Mouse (Mus musculus): Measurements from ENCODE around the gene Eif4enif1. TPM values are rescaled to one million over a fixed set of nuclear protein-coding genes. Genes with fewer than 3 reads are reported as not detected.
"Not testable (repeated sequence)": the region's sequence is repeated elsewhere in the genome, so short reads cannot be mapped to it uniquely, and the experiment has no call there.

Gene Eif4enif1
- polyA plus RNA-seq, 1 experiment from 2014 or later, result 61.3 TPM

DNA sequence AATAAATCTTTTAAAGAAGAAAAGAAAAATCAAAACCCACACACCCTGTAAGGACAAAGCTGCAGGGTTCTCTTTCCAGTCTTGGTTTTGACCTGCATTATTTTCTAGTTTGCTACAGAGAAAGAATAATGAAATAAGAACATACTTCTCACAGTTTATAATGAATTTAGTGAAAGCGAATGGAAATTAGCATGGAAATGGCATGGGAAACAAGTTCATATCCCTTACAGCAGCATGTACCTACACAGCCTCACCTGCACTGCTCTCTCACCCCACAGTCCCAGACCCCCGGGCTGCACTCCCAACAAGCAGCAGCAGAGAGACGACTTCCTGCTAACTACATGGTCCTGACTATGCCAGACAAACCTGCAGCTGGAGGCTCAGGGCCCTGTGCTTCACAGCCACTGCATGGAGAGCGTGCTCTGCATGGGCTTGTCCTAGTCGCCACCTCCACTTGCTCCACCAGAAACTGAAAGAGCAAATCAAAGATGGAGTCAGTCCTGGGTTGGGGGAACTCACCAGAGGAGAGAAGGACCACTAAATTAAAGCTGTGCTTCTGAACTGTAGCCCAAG lies 36.9 kb upstream of the Eif4enif1 start:
- not testable (repeated sequence) for H3K4me2 ChIP-seq
- WGBS, result 88% methylated on average over 3 of the region's 5 CpGs

DNA sequence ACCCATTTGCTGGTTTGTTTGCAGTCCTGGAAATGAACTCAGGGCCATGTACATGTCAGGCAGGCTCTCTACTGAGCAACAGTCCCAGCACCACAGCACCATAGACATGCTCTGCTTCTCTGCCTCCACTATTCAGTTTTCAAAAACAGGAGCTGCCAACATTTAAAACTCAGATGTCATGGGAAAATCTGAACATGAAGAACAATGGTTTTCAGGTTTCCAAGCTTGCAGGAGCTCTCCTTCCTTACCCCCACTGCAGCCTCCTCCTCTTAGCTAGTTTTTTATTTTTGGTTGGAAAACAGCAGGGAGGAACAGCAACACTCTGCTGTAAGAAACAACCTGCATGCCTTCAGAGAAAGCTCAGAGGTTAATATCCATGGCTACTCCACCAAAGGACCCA lies 35.9 kb upstream of the Eif4enif1 start:
- not testable (repeated sequence) for H3K4me3 ChIP-seq (ENCODE audit: low read depth, low read length); H3K36me3 ChIP-seq (ENCODE audit: control insufficient read depth, insufficient read depth, low read length); DNase-seq (ENCODE audit: low spot score); H3K9ac ChIP-seq (ENCODE audit: low read depth, low read length); H3K27ac ChIP-seq (ENCODE audit: low read depth, low read length); H3K9me3 ChIP-seq (ENCODE audit: control insufficient read depth, low read length); ATAC-seq (replicated peaks; ENCODE audit: low FRiP score); H3K4me2 ChIP-seq; H3K4me1 ChIP-seq (replicated peaks; ENCODE audit: control insufficient read depth, insufficient read depth, low read length); H3K27me3 ChIP-seq (replicated peaks; ENCODE audit: control insufficient read depth, insufficient read depth, low read length)

More for the DNA sequence above, 36.9 kb upstream of the Eif4enif1 start:
- DNase-seq (ENCODE audit: low spot score); H3K27ac ChIP-seq (ENCODE audit: low read depth, low read length); H3K4me3 ChIP-seq (ENCODE audit: low read depth, low read length); H3K27me3 ChIP-seq (replicated peaks; ENCODE audit: control insufficient read depth, insufficient read depth, low read length); H3K36me3 ChIP-seq (ENCODE audit: control insufficient read depth, insufficient read depth, low read length); H3K4me1 ChIP-seq (replicated peaks; ENCODE audit: control insufficient read depth, insufficient read depth, low read length); H3K9ac ChIP-seq (ENCODE audit: low read depth, low read length); H3K9me3 ChIP-seq (ENCODE audit: control insufficient read depth, low read length): not testable (repeated sequence)
- ATAC-seq (replicated peaks; ENCODE audit: low FRiP score), result peak; percentile 27

DNA sequence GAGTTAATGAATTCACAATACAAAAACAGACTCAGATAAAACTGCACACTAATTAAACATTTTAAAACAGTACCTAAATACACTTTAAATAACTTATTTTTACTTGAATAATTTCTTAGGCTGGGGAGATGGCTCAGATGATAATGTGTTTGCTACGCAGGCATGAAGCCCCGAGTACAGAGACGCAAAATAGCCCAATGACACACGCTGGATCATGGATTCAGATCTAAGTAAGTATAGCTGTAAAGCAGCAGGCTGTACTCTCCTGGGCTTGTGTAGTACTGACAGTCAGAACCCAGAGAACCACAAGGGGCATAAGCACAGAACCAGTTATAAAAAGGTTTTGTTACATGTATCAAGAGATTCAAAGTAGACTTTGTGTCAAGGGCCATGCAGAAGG lies 35.1 kb upstream of the Eif4enif1 start:
- not testable (repeated sequence) for H3K4me3 ChIP-seq (ENCODE audit: low read depth, low read length); H3K9me3 ChIP-seq (ENCODE audit: control insufficient read depth, low read length); H3K9ac ChIP-seq (ENCODE audit: low read depth, low read length); H3K27ac ChIP-seq (ENCODE audit: low read depth, low read length); H3K36me3 ChIP-seq (ENCODE audit: control insufficient read depth, insufficient read depth, low read length); H3K4me2 ChIP-seq; H3K4me1 ChIP-seq (replicated peaks; ENCODE audit: control insufficient read depth, insufficient read depth, low read length); ATAC-seq (replicated peaks; ENCODE audit: low FRiP score); DNase-seq (ENCODE audit: low spot score); H3K27me3 ChIP-seq (replicated peaks; ENCODE audit: control insufficient read depth, insufficient read depth, low read length)
- WGBS, result 90% methylated on average over 4 of the region's 4 CpGs

DNA sequence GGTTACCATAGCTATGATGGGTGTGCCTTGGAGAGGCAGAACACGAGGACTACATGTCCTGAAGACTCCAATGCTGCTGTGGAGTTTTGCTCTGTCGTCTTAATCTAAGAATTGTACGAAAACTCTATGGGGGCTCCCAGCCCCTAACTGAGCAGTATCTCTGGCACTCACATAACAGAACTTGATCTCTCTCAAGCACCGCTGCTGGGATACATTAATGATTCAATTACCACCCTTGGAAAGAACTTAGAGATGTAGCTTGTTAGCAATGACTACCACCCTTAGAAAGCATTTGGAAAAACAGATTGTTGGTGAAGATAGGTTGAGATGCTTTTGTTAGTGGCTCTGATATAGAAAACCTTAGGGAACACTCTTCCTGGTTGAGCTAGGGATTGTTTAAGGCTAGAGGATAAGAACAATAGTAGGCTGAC lies 34.6 kb upstream of the Eif4enif1 start:
- not testable (repeated sequence) for ATAC-seq (replicated peaks; ENCODE audit: low FRiP score)
- WGBS, result 71% methylated on average over 4 of the region's 4 CpGs

DNA sequence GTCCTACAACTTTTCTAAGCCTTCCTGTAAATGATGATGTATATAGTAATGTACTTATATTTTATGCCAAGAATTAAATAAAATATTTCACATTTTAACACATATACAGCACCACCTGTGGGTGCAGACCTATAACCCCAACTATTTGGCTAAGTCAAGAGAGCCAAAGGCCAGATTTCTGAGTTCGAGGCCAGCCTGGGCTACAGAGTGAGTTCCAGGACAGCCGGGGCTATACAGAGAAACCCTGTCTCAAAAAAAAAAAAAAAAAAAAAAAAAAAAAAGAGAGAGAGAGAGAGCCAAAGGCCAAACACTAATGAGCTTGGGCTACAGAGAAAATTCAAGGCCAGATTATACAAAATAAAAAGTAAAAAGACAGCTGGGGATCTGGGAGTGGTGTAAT lies 33.1 kb upstream of the Eif4enif1 start:
- 64% methylated on average over 2 of the region's 2 CpGs for WGBS
- H3K4me3 ChIP-seq (ENCODE audit: low read depth, low read length); H3K9ac ChIP-seq (ENCODE audit: low read depth, low read length); H3K4me2 ChIP-seq; H3K27ac ChIP-seq (ENCODE audit: low read depth, low read length); H3K36me3 ChIP-seq (ENCODE audit: control insufficient read depth, insufficient read depth, low read length); H3K27me3 ChIP-seq (replicated peaks; ENCODE audit: control insufficient read depth, insufficient read depth, low read length); DNase-seq (ENCODE audit: low spot score); H3K4me1 ChIP-seq (replicated peaks; ENCODE audit: control insufficient read depth, insufficient read depth, low read length); H3K9me3 ChIP-seq (ENCODE audit: control insufficient read depth, low read length): not testable (repeated sequence)
- ATAC-seq (replicated peaks; ENCODE audit: low FRiP score), result peak; percentile 44

More for the DNA sequence above, 34.6 kb upstream of the Eif4enif1 start:
- H3K4me2 ChIP-seq; H3K4me3 ChIP-seq (ENCODE audit: low read depth, low read length); H3K9ac ChIP-seq (ENCODE audit: low read depth, low read length); H3K27me3 ChIP-seq (replicated peaks; ENCODE audit: control insufficient read depth, insufficient read depth, low read length); H3K27ac ChIP-seq (ENCODE audit: low read depth, low read length); H3K36me3 ChIP-seq (ENCODE audit: control insufficient read depth, insufficient read depth, low read length); H3K4me1 ChIP-seq (replicated peaks; ENCODE audit: control insufficient read depth, insufficient read depth, low read length); H3K9me3 ChIP-seq (ENCODE audit: control insufficient read depth, low read length); DNase-seq (ENCODE audit: low spot score): not testable (repeated sequence)

DNA sequence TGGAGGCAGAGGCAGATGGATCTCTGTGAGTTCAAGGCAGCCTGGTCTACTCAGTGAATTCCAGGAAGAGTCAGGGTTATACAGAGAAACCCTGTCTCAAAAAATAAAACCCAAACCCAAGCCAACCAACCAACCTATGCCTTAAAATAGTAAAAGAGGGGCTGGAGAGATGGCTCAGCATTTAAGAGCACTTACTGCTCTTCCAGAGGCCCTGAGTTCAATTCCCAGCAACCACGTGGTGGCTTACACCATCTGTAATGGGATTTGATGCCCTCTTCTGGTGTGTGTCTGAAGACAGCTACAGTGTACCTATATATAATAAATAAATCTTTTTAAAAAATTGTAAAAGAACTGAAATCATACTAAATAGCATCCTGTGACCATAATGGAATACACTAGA lies 30.3 kb upstream of the Eif4enif1 start:
- H3K27me3 ChIP-seq (replicated peaks; ENCODE audit: control insufficient read depth, insufficient read depth, low read length); H3K36me3 ChIP-seq (ENCODE audit: control insufficient read depth, insufficient read depth, low read length); H3K9ac ChIP-seq (ENCODE audit: low read depth, low read length); H3K4me1 ChIP-seq (replicated peaks; ENCODE audit: control insufficient read depth, insufficient read depth, low read length); H3K4me2 ChIP-seq; DNase-seq (ENCODE audit: low spot score); H3K4me3 ChIP-seq (ENCODE audit: low read depth, low read length); H3K27ac ChIP-seq (ENCODE audit: low read depth, low read length); H3K9me3 ChIP-seq (ENCODE audit: control insufficient read depth, low read length); ATAC-seq (replicated peaks; ENCODE audit: low FRiP score): not testable (repeated sequence)
- 59% methylated on average over 1 of the region's 1 CpGs for WGBS

DNA sequence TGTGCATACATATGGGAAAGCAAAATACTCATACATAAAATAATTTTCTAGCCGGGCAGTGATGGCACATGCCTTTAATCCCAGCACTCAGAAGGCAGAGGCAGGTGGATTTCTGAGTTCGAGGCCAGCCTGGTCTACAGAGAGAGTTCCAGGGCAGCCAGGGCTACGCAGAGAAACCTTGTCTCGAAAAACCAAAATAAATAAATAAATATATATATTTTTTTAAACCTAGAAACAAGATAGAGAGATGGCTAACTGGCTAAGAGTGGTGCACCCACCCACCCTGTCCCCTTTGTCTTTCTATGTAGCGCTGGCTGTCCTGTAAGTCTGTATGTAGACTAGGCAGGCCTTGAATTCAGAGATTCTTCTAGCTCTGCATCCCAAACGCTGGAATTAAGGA lies 29.7 kb upstream of the Eif4enif1 start:
- not testable (repeated sequence) for ATAC-seq (replicated peaks; ENCODE audit: low FRiP score); H3K27me3 ChIP-seq (replicated peaks; ENCODE audit: control insufficient read depth, insufficient read depth, low read length); H3K4me3 ChIP-seq (ENCODE audit: low read depth, low read length); H3K4me2 ChIP-seq; H3K9ac ChIP-seq (ENCODE audit: low read depth, low read length); H3K36me3 ChIP-seq (ENCODE audit: control insufficient read depth, insufficient read depth, low read length); H3K4me1 ChIP-seq (replicated peaks; ENCODE audit: control insufficient read depth, insufficient read depth, low read length); DNase-seq (ENCODE audit: low spot score); H3K27ac ChIP-seq (ENCODE audit: low read depth, low read length); H3K9me3 ChIP-seq (ENCODE audit: control insufficient read depth, low read length)
- WGBS, result 67% methylated on average over 5 of the region's 6 CpGs

DNA sequence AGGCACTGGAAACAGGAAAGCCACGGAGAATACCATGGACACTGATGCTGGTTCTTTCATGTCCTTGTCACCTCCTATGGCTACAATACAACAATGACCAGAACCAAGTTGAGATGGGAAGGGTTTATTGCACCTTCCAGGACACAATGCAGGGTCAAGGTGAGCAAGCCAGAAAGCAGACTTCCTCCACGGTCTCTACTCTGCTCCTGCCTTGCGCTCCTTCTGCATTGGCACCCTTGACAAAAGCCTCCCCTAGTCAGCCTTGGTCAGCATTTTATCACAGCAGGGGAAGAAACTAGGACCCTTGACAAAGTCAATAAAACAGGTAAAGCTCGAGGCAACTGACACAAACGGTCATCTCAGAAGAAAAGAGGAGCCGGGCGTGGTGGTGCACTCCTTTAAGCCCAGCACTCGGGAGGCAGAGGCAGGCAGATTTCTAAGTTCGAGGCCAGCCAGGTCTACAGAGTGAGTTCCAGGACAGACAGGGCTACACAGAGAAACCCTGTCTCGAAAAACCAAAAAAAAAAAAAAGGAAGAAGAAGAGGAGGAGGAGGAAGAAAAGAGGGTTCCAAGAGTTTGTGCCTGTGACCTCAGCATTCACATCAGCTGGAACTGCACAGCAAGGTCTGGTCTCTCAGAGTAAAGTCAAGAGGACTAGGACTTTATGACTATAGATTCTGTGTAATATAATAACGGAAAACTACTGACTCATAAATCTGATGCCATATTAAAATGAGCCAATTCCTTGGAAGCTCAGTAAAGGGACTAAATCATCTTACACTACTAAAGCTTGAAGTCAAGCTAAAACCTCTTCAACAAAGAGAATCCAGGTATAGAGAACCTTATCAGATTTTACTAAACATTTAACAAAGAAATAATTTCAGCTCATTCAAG lies 28.5 kb upstream of the Eif4enif1 start:
- H3K36me3 ChIP-seq (ENCODE audit: control insufficient read depth, insufficient read depth, low read length); H3K9ac ChIP-seq (ENCODE audit: low read depth, low read length); H3K27me3 ChIP-seq (replicated peaks; ENCODE audit: control insufficient read depth, insufficient read depth, low read length); H3K4me1 ChIP-seq (replicated peaks; ENCODE audit: control insufficient read depth, insufficient read depth, low read length); H3K9me3 ChIP-seq (ENCODE audit: control insufficient read depth, low read length); H3K27ac ChIP-seq (ENCODE audit: low read depth, low read length); H3K4me3 ChIP-seq (ENCODE audit: low read depth, low read length); H3K4me2 ChIP-seq: not testable (repeated sequence)
- WGBS, result 81% methylated on average over 11 of the region's 11 CpGs
- DNase-seq (ENCODE audit: low spot score), result peak; percentile 49
- ATAC-seq (replicated peaks; ENCODE audit: low FRiP score), result peak; percentile 41
